Mouse (Mus musculus) cerebellum, adult 2 months (tissue): ENCODE results near the gene Olfr455. TPM values are rescaled to one million over a fixed set of nuclear protein-coding genes. Genes with fewer than 3 reads are reported as not detected.

Experiments used
- DNase-seq, 2 experiments: peaks; one replicate each; pipeline ENCODE4 v3.0.0; 2021
- H3K27ac ChIP-seq: fragments of 200-500 bp; 2 replicates; pipeline ENCODE4 v1.5.1; 2012; ENCODE audit warnings: low read length, control low read depth, inconsistent platforms; ENCODE audit not compliant: insufficient read depth
- H3K27me3 ChIP-seq: fragments of 200-500 bp; 2 replicates; pipeline ENCODE4 v1.6.1; 2012; ENCODE audit warnings: inconsistent platforms, mild to moderate bottlenecking, low read length, moderate library complexity; ENCODE audit not compliant: control insufficient read depth, insufficient read depth
- H3K4me1 ChIP-seq: fragments of 200-500 bp; 2 replicates; pipeline ENCODE4 v1.6.1; 2011; ENCODE audit warnings: low read length; ENCODE audit not compliant: control insufficient read depth, insufficient read depth
- H3K4me3 ChIP-seq: fragments of 200-500 bp; replicated peaks from 2 replicates; pipeline ENCODE3; 2011; ENCODE audit warnings: mild to moderate bottlenecking, low read depth, low read length, control low read depth; ENCODE audit not compliant: insufficient read depth
- CTCF ChIP-seq: fragments of 200-500 bp; IDR thresholded peaks from 2 replicates; pipeline ENCODE4 v1.5.1; 2011; ENCODE audit warnings: low read depth, mild to moderate bottlenecking, control low read depth, low read length, moderate library complexity, borderline replicate concordance; ENCODE audit not compliant: insufficient read depth
- POLR2A ChIP-seq: fragments of 200-500 bp; IDR thresholded peaks from 2 replicates; pipeline ENCODE4 v1.6.1; 2011; ENCODE audit warnings: low read length, control low read depth, borderline replicate concordance; ENCODE audit not compliant: insufficient read depth
- WGBS: fragments of 180-500 bp; shearing (Covaris S2); methylation state at CpG from one replicate; pipeline ENCODE4 v1.1.7; 2018; 5-methylcytosine and 5-hydroxymethylcytosine counted together
- polyA plus RNA-seq: library from polyadenylated mRNA; depleted of rRNA; stranded (reverse); fragments of >200 nt; gene quantifications from 2 replicates; pipeline ENCODE4 v1.2.3, GENCODE M21; 2012

The Olfr455 gene
- polyA plus RNA-seq, 1 experiment = not detected

DNA sequence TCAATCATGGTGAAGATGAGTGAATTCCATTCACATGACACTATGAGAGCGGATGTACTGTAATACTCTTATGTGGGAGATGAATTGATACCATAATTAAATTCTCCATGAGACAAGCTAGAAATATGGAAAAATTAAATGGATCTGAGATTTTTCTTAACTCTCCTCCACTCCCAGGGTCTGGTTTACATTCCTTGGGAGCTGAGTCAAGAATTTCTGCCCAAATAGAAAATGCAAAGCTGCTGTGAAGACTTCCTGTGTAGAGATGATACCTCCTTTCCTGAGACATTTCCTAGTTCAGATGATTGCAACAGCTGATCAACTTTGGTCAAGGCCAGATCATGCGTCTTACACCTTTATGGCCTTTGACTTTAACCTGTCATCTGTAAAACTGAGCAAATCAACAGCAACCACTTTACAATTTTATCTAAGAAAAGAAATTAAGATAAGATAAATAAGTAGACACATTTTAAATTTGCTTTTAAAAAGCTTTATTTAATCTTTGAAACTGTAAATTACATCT is 18.8 kb upstream of the Olfr455 start:
- no peak overlapping the region for H3K27ac ChIP-seq
- 99% methylated on average over 2 of the region's 2 CpGs for WGBS
- TF ChIP-seq POLR2A = no peak
- TF ChIP-seq CTCF = no peak
- DNase-seq = no peak
- H3K27me3 ChIP-seq = no peaks in the 10 kb centered on the region
- no peaks in the 10 kb centered on the region for H3K4me1 ChIP-seq
- H3K4me3 ChIP-seq = no peak overlapping the region

DNA sequence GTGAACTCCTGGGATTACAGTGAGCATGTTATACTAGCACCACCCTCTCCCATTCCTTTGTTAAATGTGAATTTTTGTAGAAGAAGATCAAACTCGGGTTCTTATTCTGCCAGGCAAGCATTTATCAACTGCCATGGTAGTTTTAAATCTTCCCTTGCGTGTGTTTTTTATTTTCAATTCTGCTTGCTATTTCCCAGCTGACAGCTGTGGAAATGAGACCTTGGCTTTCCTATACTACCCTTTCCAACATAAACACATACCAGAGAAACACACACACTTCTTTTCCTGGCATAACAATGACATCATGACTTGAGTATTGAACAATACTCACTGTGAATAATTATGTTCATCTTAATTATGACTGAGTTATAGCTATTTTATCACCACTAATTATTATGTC is 14.9 kb upstream of the Olfr455 start:
- Histone ChIP-seq H3K4me3 (no peak overlapping the region), H3K4me1 (no peaks in the 10 kb centered on the region), H3K27me3 (no peaks in the 10 kb centered on the region), H3K27ac (no peak overlapping the region)
- TF ChIP-seq CTCF = no peak
- TF ChIP-seq POLR2A = no peak
- 76% methylated on average over 2 of the region's 2 CpGs for WGBS
- no peak for DNase-seq

DNA sequence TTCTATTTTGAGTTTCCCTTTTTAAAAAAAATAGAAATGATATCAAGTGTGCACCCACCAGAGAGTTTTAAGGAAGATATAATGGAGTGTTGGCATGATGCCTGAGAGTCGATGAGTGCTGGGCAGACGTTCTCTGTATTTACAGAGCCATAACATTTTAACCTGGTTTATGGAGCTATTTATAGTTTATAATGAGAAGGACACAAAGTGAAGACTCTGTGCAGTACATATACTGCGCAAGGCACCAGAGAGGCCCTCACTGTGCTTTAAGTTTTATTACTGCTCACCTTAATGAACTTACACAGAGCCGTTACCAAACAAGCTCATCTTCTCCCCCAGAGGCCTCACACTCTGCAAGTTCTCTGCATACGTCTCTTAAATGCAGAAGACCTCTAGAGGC is 13.5 kb upstream of the Olfr455 start:
- no peak for TF ChIP-seq POLR2A
- no peak for TF ChIP-seq CTCF
- no peak for DNase-seq
- 71% methylated on average over 5 of the region's 5 CpGs for WGBS
- Histone ChIP-seq H3K4me3 (no peak overlapping the region), H3K27me3 (no peaks in the 10 kb centered on the region), H3K27ac (no peak overlapping the region), H3K4me1 (no peaks in the 10 kb centered on the region)

DNA sequence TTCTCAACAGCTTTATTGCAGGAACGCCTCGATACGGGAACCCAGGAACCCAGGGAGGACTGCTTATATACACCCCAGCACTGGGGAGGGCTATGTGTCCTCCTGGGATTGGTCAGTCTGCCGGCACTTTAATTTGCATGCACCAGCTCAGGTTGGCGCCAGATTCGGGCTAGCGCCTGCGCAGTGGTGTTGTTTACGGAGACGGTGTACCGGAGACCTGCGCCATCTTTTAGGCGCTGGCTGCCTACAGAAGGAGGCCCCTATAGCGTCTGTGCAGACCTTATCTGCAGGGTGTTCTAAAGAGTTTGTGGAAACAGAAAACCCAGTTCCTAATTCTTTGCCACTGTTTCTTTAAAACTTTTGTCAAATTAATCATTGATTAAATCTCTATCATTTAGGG is 11.3 kb upstream of the Olfr455 start:
- Histone ChIP-seq H3K4me3 (no peak overlapping the region), H3K4me1 (no peaks in the 10 kb centered on the region), H3K27ac (no peak overlapping the region), H3K27me3 (no peaks in the 10 kb centered on the region)
- WGBS = 96% methylated on average over 14 of the region's 14 CpGs
- TF ChIP-seq POLR2A (no peak), CTCF (no peak)
- no peak for DNase-seq

DNA sequence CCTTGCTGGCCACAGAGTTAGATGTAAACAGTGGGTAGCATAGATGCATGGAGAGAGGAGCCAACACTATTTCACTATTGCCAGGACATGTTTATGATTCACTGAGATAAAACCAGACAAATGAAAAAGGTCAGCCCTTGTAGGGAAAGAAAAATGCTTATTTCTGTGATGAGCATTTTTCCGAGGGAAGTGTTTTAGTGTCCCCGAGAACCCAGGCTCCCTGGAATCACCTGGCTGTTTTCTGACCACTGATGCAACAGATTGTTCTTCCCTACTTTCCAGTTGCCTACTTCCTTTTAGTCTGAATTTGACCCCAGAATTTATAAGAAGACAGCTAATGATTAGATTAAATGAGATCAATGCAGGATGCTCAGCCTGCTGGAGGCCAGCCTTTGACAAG is 1.2 kb downstream of the Olfr455 start:
- H3K27ac ChIP-seq = no peak overlapping the region
- no peaks in the 10 kb centered on the region for H3K27me3 ChIP-seq
- no peak for DNase-seq
- no peak for TF ChIP-seq POLR2A
- TF ChIP-seq CTCF = no peak
- H3K4me3 ChIP-seq = no peak overlapping the region
- no peaks in the 10 kb centered on the region for H3K4me1 ChIP-seq
- WGBS = 86% methylated on average over 2 of the region's 2 CpGs

DNA sequence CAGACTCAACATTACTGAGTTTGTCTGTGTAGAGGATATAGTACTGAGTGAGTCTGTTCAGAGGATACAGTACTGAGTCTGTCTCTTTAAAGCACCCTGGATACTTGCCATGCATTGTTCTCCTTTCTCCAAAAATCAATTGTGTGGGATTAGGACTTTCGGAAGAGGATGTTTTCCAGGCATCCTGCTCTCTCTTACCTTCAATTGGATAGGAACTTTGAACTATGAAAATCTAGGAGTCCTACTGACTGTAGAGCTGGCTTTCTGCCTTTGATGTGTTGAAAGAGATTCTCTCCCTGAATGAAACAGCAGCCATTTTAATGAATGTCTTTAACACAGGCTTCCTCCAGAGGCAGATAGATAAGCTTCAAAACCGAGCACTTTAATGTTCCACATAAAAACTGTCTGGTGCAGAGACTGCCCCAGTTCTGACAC is 1.9 kb downstream of the Olfr455 start:
- H3K4me3 ChIP-seq = no peak overlapping the region
- 40% methylated on average over 2 of the region's 2 CpGs for WGBS
- H3K4me1 ChIP-seq = no peaks in the 10 kb centered on the region
- H3K27me3 ChIP-seq = no peaks in the 10 kb centered on the region
- no peak for DNase-seq
- TF ChIP-seq POLR2A (no peak), CTCF (no peak)
- no peak overlapping the region for H3K27ac ChIP-seq

DNA sequence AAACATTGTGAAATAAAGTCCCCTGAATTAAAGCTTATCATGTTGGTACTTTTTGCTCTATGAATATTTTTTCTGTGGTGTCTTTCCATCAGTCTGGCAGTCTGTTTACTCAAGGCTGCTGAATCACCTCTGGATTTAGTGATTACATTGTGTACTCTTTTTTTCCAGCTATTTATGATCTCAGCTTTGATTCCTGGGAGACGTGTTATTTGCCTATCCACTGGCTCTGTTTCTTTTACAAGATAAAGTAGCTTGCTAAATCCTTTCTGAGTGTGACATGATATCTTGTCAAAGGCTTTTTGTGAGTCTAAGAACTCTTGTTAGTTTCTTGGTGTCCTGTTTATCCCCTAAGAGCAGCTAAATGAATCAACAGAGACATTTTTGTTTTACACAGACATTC is 2.5 kb downstream of the Olfr455 start:
- WGBS = 73% methylated on average over 1 of the region's 1 CpGs
- TF ChIP-seq POLR2A (no peak), CTCF (no peak)
- Histone ChIP-seq H3K27ac (no peak overlapping the region), H3K4me3 (no peak overlapping the region), H3K27me3 (no peaks in the 10 kb centered on the region), H3K4me1 (no peaks in the 10 kb centered on the region)
- no peak for DNase-seq

DNA sequence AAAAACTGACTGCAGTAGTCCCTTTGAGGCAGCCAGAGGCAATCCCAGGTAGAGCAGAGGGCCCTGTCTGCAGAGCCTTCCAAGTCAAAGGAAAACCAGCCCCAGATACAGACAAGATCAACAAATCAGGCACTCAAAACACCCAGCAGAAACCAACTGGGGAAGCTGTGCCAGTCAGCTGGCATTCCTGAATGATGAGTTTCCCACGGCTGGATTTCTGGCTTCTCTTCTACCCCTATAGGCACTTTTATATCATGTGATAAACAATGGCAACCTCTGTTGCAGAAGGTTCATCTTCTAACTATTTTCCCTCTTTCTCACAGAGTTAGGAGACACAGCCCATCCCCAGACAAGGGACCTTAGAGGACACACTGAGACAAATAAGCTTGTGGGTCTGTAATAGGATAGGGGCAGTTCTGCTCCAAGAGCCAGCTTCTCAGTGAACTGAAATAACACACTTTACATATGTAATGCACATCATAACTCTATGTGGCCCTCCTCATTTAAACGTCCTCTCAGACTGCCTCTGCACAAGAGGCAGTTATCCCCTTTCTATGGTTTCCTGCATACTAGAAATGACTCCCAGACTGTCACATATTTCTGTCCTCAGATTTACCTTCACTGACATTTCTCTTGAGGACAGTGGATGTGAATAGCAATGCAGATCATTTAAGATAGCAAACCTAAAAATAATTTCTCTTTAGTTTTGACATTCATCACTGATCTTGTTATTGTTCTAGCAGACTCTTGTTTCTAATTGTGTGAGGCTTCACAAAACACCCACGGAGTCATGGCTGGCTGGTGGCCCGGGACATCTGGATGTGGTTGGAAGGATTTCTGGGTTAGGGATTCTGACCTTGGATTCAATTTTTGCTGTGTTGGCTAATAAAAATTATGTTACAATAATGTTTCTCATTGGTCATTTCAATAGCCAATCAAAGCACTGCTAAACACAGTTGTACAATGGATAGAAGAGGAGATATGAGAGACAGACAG is 5.1 kb downstream of the Olfr455 start:
- TF ChIP-seq POLR2A (no peak), CTCF (no peak)
- Histone ChIP-seq H3K27me3 (no peaks in the 10 kb centered on the region), H3K4me3 (no peak overlapping the region), H3K4me1 (no peaks in the 10 kb centered on the region), H3K27ac (no peak overlapping the region)
- no peak for DNase-seq
- WGBS = 45% methylated on average over 4 of the region's 4 CpGs
